Mouse (Mus musculus): Measurements from ENCODE around the gene Spint3. TPM values are rescaled to one million over a fixed set of nuclear protein-coding genes. Genes with fewer than 3 reads are reported as not detected.
"Not testable (repeated sequence)": the region's sequence is repeated elsewhere in the genome, so short reads cannot be mapped to it uniquely, and the experiment has no call there.

The Spint3 gene
- total and polyA plus RNA-seq, 3 experiments = not detected

DNA sequence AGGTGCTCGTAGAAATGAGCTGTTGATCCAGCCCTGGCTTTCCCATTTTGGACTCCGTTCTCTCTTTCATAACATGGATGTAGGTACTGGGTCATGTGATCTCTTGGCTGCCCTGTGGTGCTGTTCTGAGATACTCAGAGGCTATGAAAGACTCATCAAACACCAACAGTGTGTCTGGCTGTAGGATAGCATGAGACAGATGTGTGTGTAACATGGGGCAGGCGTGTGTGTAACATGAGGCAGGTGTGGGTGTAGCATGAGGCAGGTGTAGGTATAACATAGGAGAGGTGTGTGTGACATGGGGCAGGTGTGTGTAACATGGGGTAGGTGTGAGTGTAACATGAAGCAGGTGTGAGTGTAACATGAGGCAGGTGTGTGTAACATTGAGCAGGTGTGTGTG, 42.1 kb upstream of the Spint3 start:
- Histone ChIP-seq H3K36me3 (replicated peaks in 1 of 2; ENCODE audit: control insufficient read depth in 1 of 2, insufficient read depth in 1 of 2, low read length in 1 of 2) (no peaks in the 10 kb centered on the region), H3K4me1 (ENCODE audit: control insufficient read depth in 1 of 2, insufficient read depth in 2 of 2) (peaks cover 0 to 2% of the 10 kb centered on the region in 2 experiments; a peak in 2 of 4 replicates), H3K9me3 (replicated peaks; ENCODE audit: low read length) (no peaks in the 10 kb centered on the region), H3K4me2 (ENCODE audit: insufficient read depth, low read depth, poor library complexity, severe bottlenecking) (no peak overlapping the region), H3K27ac (ENCODE audit: insufficient read depth, low read depth) (no peak overlapping the region), H3K9ac (ENCODE audit: insufficient read depth, low read depth) (no peak overlapping the region), H3K27me3 (replicated peaks) (peaks cover 61% of the 10 kb centered on the region), H3K4me3 (replicated peaks in 1 of 3; ENCODE audit: low read depth in 2 of 3, low read length in 2 of 3, poor library complexity in 1 of 3) (no peak overlapping the region), H3K79me2 (replicated peaks; ENCODE audit: control insufficient read depth, extremely low read depth, insufficient read depth, poor library complexity, severe bottlenecking) (no peaks in the 10 kb centered on the region)
- in situ Hi-C loops (cut with MboI; ENCODE audit: low pct_ligation_motif_present, low pct_unique_long_range_greater_than_20kb, low sequenced_read_pairs) = no loop called here
- no peak for TF ChIP-seq MXI1 (IDR thresholded peaks at IDR 0.05; ENCODE audit: low read depth, low read length)
- TF ChIP-seq POLR2AphosphoS2 (IDR thresholded peaks at IDR 0.05; ENCODE audit: low read depth, low read length) = no peak
- TF ChIP-seq USF2 (conservative IDR thresholded peaks at IDR 0.05; ENCODE audit: low read depth, low read length) = no peak
- TF ChIP-seq SMC3 (IDR thresholded peaks at IDR 0.05; ENCODE audit: low read depth, low read length) = no peak
- no peak for TF ChIP-seq ZNF384 (IDR thresholded peaks at IDR 0.05; ENCODE audit: low read depth, low read length)
- no peak for TF ChIP-seq ETS1 (conservative IDR thresholded peaks at IDR 0.05; ENCODE audit: low read depth, low read length)
- no peak for TF ChIP-seq CHD2 (IDR thresholded peaks at IDR 0.05; ENCODE audit: low read length)
- TF ChIP-seq MAX (IDR thresholded peaks at IDR 0.05; ENCODE audit: low read length) = no peak
- no peak for TF ChIP-seq USF1 (IDR thresholded peaks at IDR 0.05; ENCODE audit: low read depth, low read length)
- no peak for TF ChIP-seq JUND (conservative IDR thresholded peaks at IDR 0.05; ENCODE audit: low read depth, low read length)
- no peak for TF ChIP-seq JUN (IDR thresholded peaks at IDR 0.05; ENCODE audit: insufficient read depth, low read depth, low read length)
- TF ChIP-seq PAX5 (IDR thresholded peaks at IDR 0.05; ENCODE audit: low read length) = no peak
- no peak for TF ChIP-seq NELFE (IDR thresholded peaks at IDR 0.05; ENCODE audit: low read depth, low read length)
- TF ChIP-seq ZKSCAN1 (IDR thresholded peaks at IDR 0.05; ENCODE audit: borderline replicate concordance, low read depth, low read length) = no peak
- no peak for TF ChIP-seq CTCF (conservative IDR thresholded peaks at IDR 0.05 in 1 of 2, IDR thresholded peaks at IDR 0.05 in 1 of 2; ENCODE audit: low read depth in 2 of 2, low read length in 2 of 2)
- dilution Hi-C loops (cut with MboI; ENCODE audit: extremely low pct_ligation_motif_present, extremely low pct_unique_long_range_greater_than_20kb, low sequenced_read_pairs) = no loop called here
- no peak for DNase-seq (ENCODE audit: extremely low read depth)

DNA sequence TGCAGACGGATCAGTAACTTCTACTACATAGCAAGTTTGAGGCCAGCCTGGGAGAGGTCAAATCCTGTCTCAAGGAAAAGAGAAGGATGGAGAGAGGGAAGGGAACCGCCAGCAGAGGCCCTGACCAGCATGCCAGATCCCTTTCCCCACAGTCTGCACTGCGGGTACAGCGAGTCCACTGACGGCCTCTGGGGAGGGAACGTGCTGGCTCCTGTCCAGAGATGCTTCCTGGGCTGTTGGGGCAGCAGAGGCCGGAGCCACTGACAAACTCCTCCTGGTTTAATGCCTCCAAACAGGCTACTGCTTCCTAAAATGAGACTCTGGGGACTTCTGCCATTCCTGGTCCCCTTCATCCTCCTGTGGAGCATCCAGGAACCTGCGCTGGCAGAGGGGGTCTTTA, 40.2 kb upstream of the Spint3 start, which contains the start of the genes Wfdc6b and Wfdc8:
Gene Wfdc6b, plus strand, starts transcription at position 52 of the 400 bp plus-strand sequence.
Gene Wfdc8, minus strand, starts transcription at position 156 of the 400 bp plus-strand sequence.
- H3K79me2 ChIP-seq (replicated peaks; ENCODE audit: control insufficient read depth, extremely low read depth, insufficient read depth, poor library complexity, severe bottlenecking); DNase-seq (ENCODE audit: extremely low read depth); H3K36me3 ChIP-seq (replicated peaks in 1 of 2; ENCODE audit: control insufficient read depth in 1 of 2, insufficient read depth in 1 of 2, low read length in 1 of 2); H3K27ac ChIP-seq (ENCODE audit: insufficient read depth, low read depth); dilution Hi-C loops (cut with MboI; ENCODE audit: extremely low pct_ligation_motif_present, extremely low pct_unique_long_range_greater_than_20kb, low sequenced_read_pairs); H3K4me2 ChIP-seq (ENCODE audit: insufficient read depth, low read depth, poor library complexity, severe bottlenecking); H3K4me1 ChIP-seq (ENCODE audit: control insufficient read depth in 1 of 2, insufficient read depth in 2 of 2); H3K9ac ChIP-seq (ENCODE audit: insufficient read depth, low read depth); H3K4me3 ChIP-seq (replicated peaks in 1 of 3; ENCODE audit: low read depth in 2 of 3, low read length in 2 of 3, poor library complexity in 1 of 3); H3K9me3 ChIP-seq (replicated peaks; ENCODE audit: low read length); in situ Hi-C loops (cut with MboI; ENCODE audit: low pct_ligation_motif_present, low pct_unique_long_range_greater_than_20kb, low sequenced_read_pairs): not testable (repeated sequence)
- peaks cover 64% of the 10 kb centered on the region for H3K27me3 ChIP-seq (replicated peaks)

DNA sequence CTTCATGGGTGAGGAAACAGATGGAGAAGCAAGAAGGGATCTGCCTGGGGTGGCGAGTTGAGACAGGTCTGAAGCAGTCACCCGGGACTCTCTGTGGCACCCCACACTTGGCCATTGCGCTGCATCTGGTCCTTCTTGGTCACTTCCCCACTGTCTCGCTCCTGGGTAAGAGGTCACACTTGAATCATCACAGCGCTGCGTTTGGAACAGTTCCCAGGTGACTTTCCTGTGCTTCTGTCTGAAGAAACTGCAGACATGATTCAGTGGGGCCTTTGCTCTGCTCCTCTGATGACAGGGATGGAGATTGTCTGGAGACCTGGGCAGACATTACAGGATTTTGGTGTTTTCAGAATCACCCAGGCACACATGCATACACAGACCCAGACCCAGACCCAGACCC, 35.5 kb upstream of the Spint3 start:
- in situ Hi-C loops (cut with MboI; ENCODE audit: low pct_ligation_motif_present, low pct_unique_long_range_greater_than_20kb, low sequenced_read_pairs) = loop anchor here (10.0 kb wide), 1 partner anchor 46 kb away; the partner anchor contains the start of genes Wfdc10 and Wfdc9

More for the DNA sequence above, 35.5 kb upstream of the Spint3 start:
- Histone ChIP-seq H3K79me2 (replicated peaks; ENCODE audit: control insufficient read depth, extremely low read depth, insufficient read depth, poor library complexity, severe bottlenecking) (no peaks in the 10 kb centered on the region), H3K4me2 (ENCODE audit: insufficient read depth, low read depth, poor library complexity, severe bottlenecking) (no peak overlapping the region), H3K9me3 (replicated peaks; ENCODE audit: low read length) (peaks cover 2% of the 10 kb centered on the region), H3K27ac (ENCODE audit: insufficient read depth, low read depth) (no peak overlapping the region), H3K9ac (ENCODE audit: insufficient read depth, low read depth) (no peak overlapping the region), H3K27me3 (replicated peaks) (peaks cover 80% of the 10 kb centered on the region), H3K36me3 (replicated peaks in 1 of 2; ENCODE audit: control insufficient read depth in 1 of 2, insufficient read depth in 1 of 2, low read length in 1 of 2) (no peaks in the 10 kb centered on the region), H3K4me1 (ENCODE audit: control insufficient read depth in 1 of 2, insufficient read depth in 2 of 2) (no peaks in the 10 kb centered on the region), H3K4me3 (replicated peaks in 1 of 3; ENCODE audit: low read depth in 2 of 3, low read length in 2 of 3, poor library complexity in 1 of 3) (no peak overlapping the region)
- TF ChIP-seq IRF4 (IDR thresholded peaks at IDR 0.05; ENCODE audit: low read depth, low read length) (no peak), GABPA (IDR thresholded peaks at IDR 0.05; ENCODE audit: insufficient replicate concordance, low read depth, low read length) (no peak), MAFK (IDR thresholded peaks at IDR 0.05; ENCODE audit: insufficient replicate concordance, low read length) (no peak), CHD1 (IDR thresholded peaks at IDR 0.05; ENCODE audit: low read depth, low read length) (no peak), PAX5 (IDR thresholded peaks at IDR 0.05; ENCODE audit: low read length) (no peak), RAD21 (IDR thresholded peaks at IDR 0.05; ENCODE audit: low read depth, low read length) (no peak), MYC (IDR thresholded peaks at IDR 0.05; ENCODE audit: low read depth, low read length) (no peak), KAT2A (IDR thresholded peaks at IDR 0.05; ENCODE audit: insufficient replicate concordance, low read length) (no peak)
- dilution Hi-C loops (cut with MboI; ENCODE audit: extremely low pct_ligation_motif_present, extremely low pct_unique_long_range_greater_than_20kb, low sequenced_read_pairs) = no loop called here
- DNase-seq (ENCODE audit: extremely low read depth) = no peak

All from CH12.LX (cell line).